Mouse (Mus musculus) heart, embryonic 14.5 days (tissue): ENCODE measurements around the gene Camsap1. TPM values are rescaled to one million over a fixed set of nuclear protein-coding genes. Genes with fewer than 3 reads are reported as not detected.
A peak's percentile ranks its signal among the peaks of the same experiment; 100 is the strongest.

Experiments
- ATAC-seq: fragments of 200-750 bp; cut with Nextera tagmentation; 2 replicates; pipeline ENCODE4 v1.8.0; 2017; ENCODE audit warnings: low read depth, moderate TSS enrichment; ENCODE audit not compliant: insufficient number of reproducible peaks, insufficient read depth, low FRiP score
- H3K27ac ChIP-seq, 2 experiments: fragments of 200-500 bp in 1 of 2; fragments of 300-500 bp in 1 of 2; sonication (generic) in 1 of 2; replicated peaks in 1 of 2; 2 replicates each; pipeline ENCODE4 v1.5.1; 2012 to 2014; ENCODE audit warnings: low read depth in 2 of 2, low read length in 2 of 2, control low read depth in 1 of 2, mild to moderate bottlenecking in 1 of 2, mixed read lengths in 1 of 2; ENCODE audit not compliant: control insufficient read depth in 1 of 2, insufficient read depth in 1 of 2
- H3K27me3 ChIP-seq: fragments of 300-500 bp; sonication (generic); 2 replicates; pipeline ENCODE4 v1.6.1; 2014; ENCODE audit warnings: mild to moderate bottlenecking, low read length, control low read depth; ENCODE audit not compliant: control insufficient read depth, insufficient read depth
- H3K36me3 ChIP-seq: fragments of 300-500 bp; sonication (generic); 2 replicates; pipeline ENCODE4 v1.6.1; 2014; ENCODE audit warnings: mild to moderate bottlenecking, control low read depth, low read length, mixed read lengths; ENCODE audit not compliant: control insufficient read depth, insufficient read depth
- H3K4me1 ChIP-seq, 2 experiments: fragments of 200-500 bp in 1 of 2; fragments of 300-500 bp in 1 of 2; sonication (generic) in 1 of 2; 2 replicates each; pipeline ENCODE4 v1.6.1; 2012 to 2014; ENCODE audit warnings: low read length in 2 of 2, control low read depth in 1 of 2, mixed read lengths in 1 of 2; ENCODE audit not compliant: control insufficient read depth in 2 of 2, insufficient read depth in 2 of 2
- H3K4me2 ChIP-seq: fragments of 300-500 bp; sonication (generic); 2 replicates; pipeline ENCODE4 v1.6.1; 2014; ENCODE audit warnings: mild to moderate bottlenecking, low read length
- H3K4me3 ChIP-seq, 2 experiments: fragments of 200-500 bp in 1 of 2; fragments of 300-500 bp in 1 of 2; sonication (generic) in 1 of 2; 2 replicates each; pipeline ENCODE4 v1.5.1; 2012 to 2014; ENCODE audit warnings: low read length in 2 of 2, mild to moderate bottlenecking in 2 of 2, control low read depth in 1 of 2, low read depth in 1 of 2, moderate library complexity in 1 of 2; ENCODE audit not compliant: control insufficient read depth in 1 of 2, insufficient read depth in 1 of 2
- H3K9ac ChIP-seq: fragments of 300-500 bp; sonication (generic); 2 replicates; pipeline ENCODE4 v1.6.1; 2014; ENCODE audit warnings: mild to moderate bottlenecking, low read length
- H3K9me3 ChIP-seq: fragments of 300-500 bp; sonication (generic); 2 replicates; pipeline ENCODE4 v1.6.1; 2016; ENCODE audit warnings: low read length, control low read depth; ENCODE audit not compliant: control insufficient read depth
- WGBS: fragments of 180-500 bp; shearing (Covaris S2); extraction: QIAGEN DNeasy Blood & Tissue Kit; methylation state at CpG from one replicate; pipeline ENCODE4 v1.1.7; 2014; 5-methylcytosine and 5-hydroxymethylcytosine counted together
- polyA plus RNA-seq: library from polyadenylated mRNA; unstranded; fragments of >200 nt; fragmentation: Nextera tagmentation; extraction: Ambion mirVana; gene quantifications from 2 replicates; pipeline ENCODE4 v1.2.1, GENCODE M21; 2014

Camsap1 gene
- polyA plus RNA-seq, 1 experiment from 2014 or later: 15.5 TPM

GRCm38 (mm10) chr2:25884756-25885155 lies 98.3 kb downstream of the Camsap1 start:
- Histone ChIP-seq H3K4me2 (no peak overlapping the region), H3K4me1 (no peaks in the 10 kb centered on the region), H3K9ac (no peak overlapping the region), H3K9me3 (no peaks in the 10 kb centered on the region), H3K36me3 (no peaks in the 10 kb centered on the region), H3K27me3 (peaks cover 11% of the 10 kb centered on the region), H3K4me3 (no peak overlapping the region), H3K27ac (no peak overlapping the region)
- no peak for ATAC-seq
- 81% methylated on average over 3 of the region's 3 CpGs for WGBS

GRCm38 (mm10) chr2:25882276-25882675 lies 100.8 kb downstream of the Camsap1 start:
- H3K27me3 ChIP-seq: peaks cover 35% of the 10 kb centered on the region
- no peaks in the 10 kb centered on the region for H3K36me3 ChIP-seq
- H3K4me1 ChIP-seq: no peaks in the 10 kb centered on the region; a peak in 1 of 4 replicates
- no peak overlapping the region for H3K27ac ChIP-seq
- 35% methylated on average over 1 of the region's 1 CpGs for WGBS
- H3K4me3 ChIP-seq: no peak overlapping the region
- no peak for ATAC-seq
- no peaks in the 10 kb centered on the region for H3K9me3 ChIP-seq
- H3K4me2 ChIP-seq: no peak overlapping the region
- no peak overlapping the region for H3K9ac ChIP-seq

- H3K4me1 ChIP-seq: no peaks in the 10 kb centered on the region; a peak in 1 of 4 replicates
- H3K4me3 ChIP-seq: no peak overlapping the region
- WGBS: 44% methylated on average over 4 of the region's 4 CpGs
- H3K9ac ChIP-seq: no peak overlapping the region
- no peak overlapping the region for H3K27ac ChIP-seq
- peaks cover 58% of the 10 kb centered on the region for H3K27me3 ChIP-seq
- no peaks in the 10 kb centered on the region for H3K9me3 ChIP-seq
- ATAC-seq: no peak
- no peaks in the 10 kb centered on the region for H3K36me3 ChIP-seq
- H3K4me2 ChIP-seq: no peak overlapping the region
Observed at GRCm38 (mm10) chr2:25879061-25879460, 104.0 kb downstream of the Camsap1 start.

DNA sequence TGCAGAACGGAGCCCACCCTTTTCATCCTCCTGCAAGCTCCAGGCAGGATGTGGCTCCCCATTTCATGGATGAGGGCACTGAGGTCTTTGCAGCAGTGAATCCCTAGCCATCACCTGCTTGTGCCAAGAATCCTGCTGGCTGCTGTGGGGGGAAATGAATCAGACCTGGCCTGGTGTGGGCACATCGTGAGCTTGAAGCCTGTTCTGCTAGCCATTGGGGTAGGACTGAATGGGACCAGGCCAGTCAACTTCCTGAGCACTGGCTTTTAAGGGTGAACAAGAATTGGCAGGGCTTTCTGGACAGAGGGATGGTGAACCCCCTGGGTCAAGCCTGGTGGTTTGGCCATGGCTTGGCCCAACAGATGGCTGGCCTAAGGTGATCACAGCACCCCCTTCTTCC lies 104.6 kb downstream of the Camsap1 start:
- no peaks in the 10 kb centered on the region for H3K9me3 ChIP-seq
- no peak overlapping the region for H3K9ac ChIP-seq
- H3K4me2 ChIP-seq: no peak overlapping the region
- no peak overlapping the region for H3K27ac ChIP-seq
- peaks cover 59% of the 10 kb centered on the region for H3K27me3 ChIP-seq
- 66% methylated on average over 2 of the region's 2 CpGs for WGBS
- ATAC-seq: no peak
- H3K4me3 ChIP-seq: no peak overlapping the region
- no peaks in the 10 kb centered on the region for H3K36me3 ChIP-seq
- no peaks in the 10 kb centered on the region; a peak in 1 of 4 replicates for H3K4me1 ChIP-seq

- Histone ChIP-seq H3K36me3 (no peaks in the 10 kb centered on the region), H3K4me3 (peak overlapping the region in 1 of 2 experiments; percentile 18; a peak in 2 of 4 replicates), H3K9ac (no peak overlapping the region), H3K27ac (no peak overlapping the region), H3K4me1 (no peaks in the 10 kb centered on the region; a peak in 1 of 4 replicates), H3K9me3 (no peaks in the 10 kb centered on the region), H3K27me3 (peaks cover 59% of the 10 kb centered on the region), H3K4me2 (peak overlapping the region; percentile 51)
- no peak for ATAC-seq
- WGBS: 5% methylated on average over 49 of the region's 49 CpGs
Observed at GRCm38 (mm10) chr2:25877736-25878268, 105.3 kb downstream of the Camsap1 start.

DNA sequence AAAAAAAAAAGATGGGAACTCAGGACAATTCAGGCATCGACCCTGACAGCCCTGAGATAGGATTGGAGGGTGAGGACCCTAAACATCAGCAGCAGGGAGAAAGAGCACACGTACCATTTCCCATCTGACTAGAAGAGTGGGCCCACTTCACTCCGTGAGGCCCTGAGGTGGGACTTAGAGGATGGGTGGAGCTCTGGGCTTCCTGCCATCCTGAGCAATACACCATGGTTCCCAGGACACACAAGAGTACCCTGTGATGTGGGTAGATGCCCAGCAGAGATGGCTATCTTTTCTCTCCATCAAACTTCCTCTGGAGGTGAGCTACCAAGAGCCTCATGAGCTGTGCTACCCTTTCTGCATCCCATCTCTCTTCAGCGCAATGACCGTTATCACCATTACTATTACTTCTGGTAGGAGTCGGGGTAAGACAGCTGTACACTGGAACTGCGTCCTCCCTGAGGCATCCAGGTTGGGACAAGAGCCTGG lies 105.8 kb downstream of the Camsap1 start:
- H3K9ac ChIP-seq: no peak overlapping the region
- no peaks in the 10 kb centered on the region; a peak in 1 of 4 replicates for H3K4me1 ChIP-seq
- no peaks in the 10 kb centered on the region for H3K9me3 ChIP-seq
- no peak for ATAC-seq
- H3K36me3 ChIP-seq: no peaks in the 10 kb centered on the region
- peaks cover 62% of the 10 kb centered on the region for H3K27me3 ChIP-seq
- WGBS: 22% methylated on average over 7 of the region's 7 CpGs
- peak overlapping the region in 1 of 2 experiments; percentile 18; a peak in 1 of 4 replicates for H3K4me3 ChIP-seq
- peak overlapping the region; percentile 51 for H3K4me2 ChIP-seq
- no peak overlapping the region for H3K27ac ChIP-seq

Other genes starting within 250 kb of the Camsap1 start
- not detected in 2 replicates for gene Obp2b, start 246.3 kb downstream of the Camsap1 start, polyA plus RNA-seq
- not detected in 2 replicates for gene Lcn3, start 217.7 kb downstream of the Camsap1 start, polyA plus RNA-seq
- not detected in 2 replicates for gene Lcn11, start 206.3 kb downstream of the Camsap1 start, polyA plus RNA-seq
- not detected in 2 replicates for gene Gm13539, start 201.0 kb downstream of the Camsap1 start, polyA plus RNA-seq
- gene Glt6d1, start 167.4 kb downstream of the Camsap1 start, polyA plus RNA-seq: not detected in 2 replicates
- not detected in 2 replicates for gene Lcn9, start 160.1 kb downstream of the Camsap1 start, polyA plus RNA-seq
- gene Sohlh1, start 136.0 kb downstream of the Camsap1 start, polyA plus RNA-seq: not detected in 2 replicates
- gene Kcnt1, start 119.5 kb downstream of the Camsap1 start, polyA plus RNA-seq: 0.23 TPM in 1 of 2 replicates, not detected in the other
- 113 and 114 TPM in 2 replicates for gene Ubac1, start 38.5 kb upstream of the Camsap1 start, polyA plus RNA-seq
- 6.2 and 6.9 TPM in 2 replicates for gene Nacc2, start 139.9 kb upstream of the Camsap1 start, polyA plus RNA-seq
- 0.09 TPM in 1 of 2 replicates, not detected in the other for gene Lhx3, start 225.0 kb upstream of the Camsap1 start, polyA plus RNA-seq